Mouse (Mus musculus) lung, embryonic 14.5 days (tissue): ENCODE measurements around the gene Nfatc3. TPM values are rescaled to one million over a fixed set of nuclear protein-coding genes. Genes with fewer than 3 reads are reported as not detected.

Source experiments
- ATAC-seq: fragments of 200-750 bp; cut with Nextera tagmentation; 2 replicates; pipeline ENCODE4 v1.8.0; 2017; ENCODE audit warnings: mild to moderate bottlenecking, moderate TSS enrichment, moderate library complexity; ENCODE audit not compliant: insufficient read depth
- DNase-seq: peaks from one replicate; pipeline ENCODE4 v3.0.0-alpha.2; 2015
- H3K27ac ChIP-seq: fragments of 300-500 bp; sonication (generic); 2 replicates; pipeline ENCODE4 v1.5.1; 2014; ENCODE audit warnings: low read depth, mild to moderate bottlenecking, moderate library complexity
- H3K27me3 ChIP-seq: fragments of 300-500 bp; sonication (generic); 2 replicates; pipeline ENCODE4 v1.6.1; 2014; ENCODE audit warnings: low read length, control low read depth; ENCODE audit not compliant: insufficient read depth
- H3K36me3 ChIP-seq: fragments of 300-500 bp; sonication (generic); 2 replicates; pipeline ENCODE4 v1.6.1; 2014; ENCODE audit warnings: control low read depth; ENCODE audit not compliant: insufficient read depth
- H3K4me1 ChIP-seq: fragments of 300-500 bp; sonication (generic); 2 replicates; pipeline ENCODE4 v1.6.1; 2014; ENCODE audit warnings: antibody characterized with exemption, control low read depth; ENCODE audit not compliant: insufficient read depth
- H3K4me2 ChIP-seq: fragments of 300-500 bp; sonication (generic); 2 replicates; pipeline ENCODE4 v1.6.1; 2014; ENCODE audit warnings: mild to moderate bottlenecking
- H3K4me3 ChIP-seq: fragments of 300-500 bp; sonication (generic); 2 replicates; pipeline ENCODE4 v1.5.1; 2014; ENCODE audit warnings: low read depth, low read length
- H3K9ac ChIP-seq: fragments of 300-500 bp; sonication (generic); 2 replicates; pipeline ENCODE4 v1.6.1; 2014
- H3K9me3 ChIP-seq: fragments of 300-500 bp; sonication (generic); 2 replicates; pipeline ENCODE4 v1.6.1; 2016; ENCODE audit warnings: low read depth, low read length, control low read depth
- CTCF ChIP-seq: IDR thresholded peaks from 2 replicates; pipeline ENCODE4 v1.5.1; 2016; ENCODE audit warnings: antibody characterized with exemption, low read depth
- WGBS: fragments of 180-500 bp; shearing (Covaris S2); extraction: QIAGEN DNeasy Blood & Tissue Kit; methylation state at CpG from one replicate; pipeline ENCODE4 v1.1.7; 2014; 5-methylcytosine and 5-hydroxymethylcytosine counted together
- polyA plus RNA-seq: library from polyadenylated mRNA; unstranded; fragments of >200 nt; fragmentation: Nextera tagmentation; extraction: Ambion mirVana; gene quantifications from 2 replicates; pipeline ENCODE4 v1.2.1, GENCODE M21; 2014

Nfatc3 gene
- polyA plus RNA-seq, 1 experiment from 2014 or later = 7.6 TPM

GRCm38 (mm10) chr8:106134751-106135571, 76.3 kb downstream of the Nfatc3 start:
- peak overlapping the region; percentile 55 for H3K4me3 ChIP-seq
- H3K4me2 ChIP-seq = peak overlapping the region; percentile 76
- H3K27me3 ChIP-seq = peaks cover 39% of the 10 kb centered on the region
- H3K4me1 ChIP-seq = 0 out of 2 replicates have a peak, but pooled peaks cover 4% of the 10 kb centered on the region
- no peak for TF ChIP-seq CTCF
- WGBS = 12% methylated on average over 14 of the region's 14 CpGs
- ATAC-seq (peak; percentile 71), DNase-seq (peak; percentile 84)
- H3K36me3 ChIP-seq = peaks cover 36% of the 10 kb centered on the region
- peak overlapping the region; percentile 93 for H3K27ac ChIP-seq
- H3K9ac ChIP-seq = peak overlapping the region; percentile 62; the same call in 1 of the 2 replicates
- H3K9me3 ChIP-seq = no peaks in the 10 kb centered on the region

GRCm38 (mm10) chr8:106135672-106136071, 77.0 kb downstream of the Nfatc3 start:
- no peak for TF ChIP-seq CTCF
- 5% methylated on average over 19 of the region's 19 CpGs for WGBS
- Histone ChIP-seq H3K4me3 (peak overlapping the region; percentile 55), H3K4me2 (peak overlapping the region; percentile 76), H3K4me1 (0 out of 2 replicates have a peak, but pooled peaks cover 4% of the 10 kb centered on the region), H3K9ac (peak overlapping the region; percentile 62), H3K27ac (peak overlapping the region; percentile 93), H3K9me3 (no peaks in the 10 kb centered on the region), H3K27me3 (peaks cover 39% of the 10 kb centered on the region), H3K36me3 (peaks cover 29% of the 10 kb centered on the region)
- DNase-seq (peak; percentile 8), ATAC-seq (0 out of 2 replicates have a peak, but pooled peaks have one; percentile 2)

GRCm38 (mm10) chr8:106136156-106137130, 77.8 kb downstream of the Nfatc3 start, which contains the start of gene Esrp2:
Gene Esrp2, minus strand, starts transcription at chr8:106136974.
- Histone ChIP-seq H3K27ac (peak within 1 kb of the TSS; percentile 93), H3K9me3 (no peaks in the 10 kb centered on the region), H3K27me3 (peaks cover 39% of the 10 kb centered on the region), H3K4me2 (peak within 1 kb of the TSS; percentile 76), H3K4me3 (peak within 1 kb of the TSS; percentile 55), H3K4me1 (0 out of 2 replicates have a peak, but pooled peaks cover 4% of the 10 kb centered on the region), H3K36me3 (peaks cover 22% of the 10 kb centered on the region), H3K9ac (peak within 1 kb of the TSS; percentile 62)
- ATAC-seq (peak; percentile 65), DNase-seq (peak; percentile 80)
- TF ChIP-seq CTCF = no peak
- under 1% methylated on average over 86 of the region's 86 CpGs for WGBS

- Histone ChIP-seq H3K4me1 (0 out of 2 replicates have a peak, but pooled peaks cover 4% of the 10 kb centered on the region), H3K9ac (peak overlapping the region; percentile 62), H3K4me3 (peak overlapping the region; percentile 55), H3K27me3 (peaks cover 39% of the 10 kb centered on the region), H3K4me2 (peak overlapping the region; percentile 76), H3K9me3 (no peaks in the 10 kb centered on the region), H3K27ac (peak overlapping the region; percentile 93), H3K36me3 (peaks cover 13% of the 10 kb centered on the region)
- ATAC-seq (no peak), DNase-seq (peak; percentile 17)
- TF ChIP-seq CTCF = no peak
- 6% methylated on average over 22 of the region's 22 CpGs for WGBS
These were observed 78.7 kb downstream of the Nfatc3 start for GRCm38 (mm10) chr8:106137218-106137905.

- Histone ChIP-seq H3K9ac (peak overlapping the region; percentile 62), H3K9me3 (no peaks in the 10 kb centered on the region), H3K4me1 (0 out of 2 replicates have a peak, but pooled peaks cover 4% of the 10 kb centered on the region), H3K4me3 (peak overlapping the region; percentile 55), H3K4me2 (peak overlapping the region; percentile 76), H3K27ac (peak overlapping the region; percentile 93), H3K27me3 (peaks cover 39% of the 10 kb centered on the region), H3K36me3 (peaks cover 8% of the 10 kb centered on the region; the same call in 1 of the 2 replicates)
- DNase-seq (peak; percentile 84), ATAC-seq (peak; percentile 53)
- TF ChIP-seq CTCF = no peak
- under 1% methylated on average over 24 of the region's 24 CpGs for WGBS
These were observed 79.4 kb downstream of the Nfatc3 start for GRCm38 (mm10) chr8:106137906-106138477.

GRCm38 (mm10) chr8:106138616-106139015, 80.0 kb downstream of the Nfatc3 start:
- TF ChIP-seq CTCF = no peak
- H3K27me3 ChIP-seq = peaks cover 37% of the 10 kb centered on the region
- H3K27ac ChIP-seq = peak overlapping the region; percentile 70
- no peaks in the 10 kb centered on the region for H3K9me3 ChIP-seq
- DNase-seq (no peak), ATAC-seq (no peak)
- H3K4me1 ChIP-seq = 0 out of 2 replicates have a peak, but pooled peaks cover 4% of the 10 kb centered on the region
- 6% methylated on average over 7 of the region's 7 CpGs for WGBS
- H3K36me3 ChIP-seq = peaks cover 2% of the 10 kb centered on the region; the same call in 1 of the 2 replicates
- H3K9ac ChIP-seq = peak overlapping the region; percentile 62
- H3K4me3 ChIP-seq = peak overlapping the region; percentile 55
- peak overlapping the region; percentile 76 for H3K4me2 ChIP-seq
